Mouse (Mus musculus) NIH3T3 (cell line): ENCODE measurements around the gene Mutyh.

Experiments used
- DNase-seq: peaks from one replicate; pipeline ENCODE4 v3.0.0-alpha.2; 2012; ENCODE audit warnings: low read depth

The Mutyh gene

GRCm38 (mm10) chr4:116807197-116808129 is at the start of gene Mutyh, which contains the start of gene Toe1:
Gene Mutyh, plus strand, starts transcription at chr4:116807723.
Gene Toe1, minus strand, starts transcription at chr4:116807640.
- peak; percentile 100 for DNase-seq

GRCm38 (mm10) chr4:116761914-116762313 is 45.6 kb upstream of the Mutyh start:
- DNase-seq = no peak

- no peak for DNase-seq
Observed at GRCm38 (mm10) chr4:116764001-116764400, 43.5 kb upstream of the Mutyh start.

- no peak for DNase-seq
Observed at GRCm38 (mm10) chr4:116768510-116768909, 39.0 kb upstream of the Mutyh start.

GRCm38 (mm10) chr4:116769060-116769459 is 38.5 kb upstream of the Mutyh start:
- peak; percentile 43 for DNase-seq

GRCm38 (mm10) chr4:116776391-116776790 is 31.1 kb upstream of the Mutyh start:
- no peak for DNase-seq

- DNase-seq = no peak
Observed at GRCm38 (mm10) chr4:116777079-116777478, 30.4 kb upstream of the Mutyh start.

GRCm38 (mm10) chr4:116780541-116780940 is 27.0 kb upstream of the Mutyh start:
- no peak for DNase-seq

- no peak for DNase-seq
Observed at GRCm38 (mm10) chr4:116781366-116781765, 26.2 kb upstream of the Mutyh start.

- no peak for DNase-seq
Observed at GRCm38 (mm10) chr4:116782171-116782570, 25.4 kb upstream of the Mutyh start.

GRCm38 (mm10) chr4:116786587-116786986 is 20.9 kb upstream of the Mutyh start:
- DNase-seq = peak; percentile 24

GRCm38 (mm10) chr4:116787985-116788760 is 19.4 kb upstream of the Mutyh start:
- peak; percentile 85 for DNase-seq

- peak; percentile 97 for DNase-seq
Observed at GRCm38 (mm10) chr4:116788956-116789355, 18.6 kb upstream of the Mutyh start.

- DNase-seq = no peak
Observed at GRCm38 (mm10) chr4:116792453-116792852, 15.1 kb upstream of the Mutyh start.

GRCm38 (mm10) chr4:116794273-116794672 is 13.2 kb upstream of the Mutyh start:
- no peak for DNase-seq

GRCm38 (mm10) chr4:116796442-116797110 is 10.9 kb upstream of the Mutyh start:
- DNase-seq = peak; percentile 67

GRCm38 (mm10) chr4:116799901-116800300 is 7.6 kb upstream of the Mutyh start:
- DNase-seq = peak; percentile 55

GRCm38 (mm10) chr4:116811012-116811411 is 3.5 kb downstream of the Mutyh start:
- DNase-seq = no peak

- DNase-seq = peak; percentile 88
Observed at GRCm38 (mm10) chr4:116815276-116815675, 7.8 kb downstream of the Mutyh start.

GRCm38 (mm10) chr4:116817486-116817885 is 10.0 kb downstream of the Mutyh start:
- no peak for DNase-seq

GRCm38 (mm10) chr4:116819968-116820901 is 12.7 kb downstream of the Mutyh start:
- DNase-seq = no peak
